Mouse (Mus musculus): ENCODE measurements around the gene Grhl1.
"Not testable (repeated sequence)": the region's sequence is repeated elsewhere in the genome, so short reads cannot be mapped to it uniquely, and the experiment has no call there.

Grhl1 gene

GRCm38 (mm10) chr12:24571523-24572392, at the start of gene Grhl1:
Gene Grhl1 (plus strand): TSS chr12:24572283.
- in situ Hi-C loops (cut with MboI, MseI) = no loop called here

GRCm38 (mm10) chr12:24525065-24525464, 47.0 kb upstream of the Grhl1 start:
- in situ Hi-C loops (cut with MboI, MseI) = not testable (repeated sequence)

GRCm38 (mm10) chr12:24536390-24536789, 35.7 kb upstream of the Grhl1 start:
- in situ Hi-C loops (cut with MboI, MseI) = loop anchor here (5.0 kb wide), 1 partner anchor 59 kb away; no protein-coding TSS in a partner anchor

GRCm38 (mm10) chr12:24537201-24537600, 34.9 kb upstream of the Grhl1 start:
- in situ Hi-C loops (cut with MboI, MseI) = loop anchor here (5.0 kb wide), 1 partner anchor 60 kb away; no protein-coding TSS in a partner anchor

- in situ Hi-C loops (cut with MboI, MseI) = loop anchor here (5.0 kb wide), 1 partner anchor 61 kb away; no protein-coding TSS in a partner anchor
Observed at GRCm38 (mm10) chr12:24537965-24538364, 34.1 kb upstream of the Grhl1 start.

GRCm38 (mm10) chr12:24541426-24542154, 30.5 kb upstream of the Grhl1 start:
- in situ Hi-C loops (cut with MboI, MseI) = no loop called here

- in situ Hi-C loops (cut with MboI, MseI) = no loop called here
Observed at GRCm38 (mm10) chr12:24547686-24548085, 24.4 kb upstream of the Grhl1 start.

GRCm38 (mm10) chr12:24548885-24549284, 23.2 kb upstream of the Grhl1 start:
- in situ Hi-C loops (cut with MboI, MseI) = no loop called here

- in situ Hi-C loops (cut with MboI, MseI) = no loop called here
Observed at GRCm38 (mm10) chr12:24552531-24552930, 19.6 kb upstream of the Grhl1 start.

GRCm38 (mm10) chr12:24555976-24556375, 16.1 kb upstream of the Grhl1 start:
- in situ Hi-C loops (cut with MboI, MseI) = no loop called here

GRCm38 (mm10) chr12:24563395-24563960, 8.6 kb upstream of the Grhl1 start:
- in situ Hi-C loops (cut with MboI, MseI) = no loop called here

- in situ Hi-C loops (cut with MboI, MseI) = no loop called here
Observed at GRCm38 (mm10) chr12:24565311-24565710, 6.8 kb upstream of the Grhl1 start.

GRCm38 (mm10) chr12:24567606-24568005, 4.5 kb upstream of the Grhl1 start:
- in situ Hi-C loops (cut with MboI, MseI) = no loop called here

GRCm38 (mm10) chr12:24572421-24573274, 565 bp downstream of the Grhl1 start:
- in situ Hi-C loops (cut with MboI, MseI) = no loop called here

GRCm38 (mm10) chr12:24573275-24573580, 1.1 kb downstream of the Grhl1 start:
- in situ Hi-C loops (cut with MboI, MseI) = no loop called here

GRCm38 (mm10) chr12:24574870-24575269, 2.8 kb downstream of the Grhl1 start:
- in situ Hi-C loops (cut with MboI, MseI) = no loop called here

- in situ Hi-C loops (cut with MboI, MseI) = no loop called here
Observed at GRCm38 (mm10) chr12:24580452-24580851, 8.4 kb downstream of the Grhl1 start.

GRCm38 (mm10) chr12:24580996-24581683, 9.1 kb downstream of the Grhl1 start:
- in situ Hi-C loops (cut with MboI, MseI) = no loop called here

GRCm38 (mm10) chr12:24583653-24584052, 11.6 kb downstream of the Grhl1 start:
- in situ Hi-C loops (cut with MboI, MseI) = no loop called here

GRCm38 (mm10) chr12:24584835-24585234, 12.8 kb downstream of the Grhl1 start:
- in situ Hi-C loops (cut with MboI, MseI) = no loop called here

GRCm38 (mm10) chr12:24586193-24586592, 14.1 kb downstream of the Grhl1 start:
- in situ Hi-C loops (cut with MboI, MseI) = no loop called here
